Mouse (Mus musculus): Measurements from ENCODE around the gene Sox5. TPM values are rescaled to one million over a fixed set of nuclear protein-coding genes. Genes with fewer than 3 reads are reported as not detected.
"Not testable (repeated sequence)": the region's sequence is repeated elsewhere in the genome, so short reads cannot be mapped to it uniquely, and the experiment has no call there.

Gene Sox5
- polyA plus RNA-seq, 1 experiment from 2014 or later = 198 TPM

GRCm38 (mm10) chr6:144298641-144299502, 482.9 kb downstream of the Sox5 start:
- 86% methylated on average over 23 of the region's 23 CpGs for WGBS

DNA sequence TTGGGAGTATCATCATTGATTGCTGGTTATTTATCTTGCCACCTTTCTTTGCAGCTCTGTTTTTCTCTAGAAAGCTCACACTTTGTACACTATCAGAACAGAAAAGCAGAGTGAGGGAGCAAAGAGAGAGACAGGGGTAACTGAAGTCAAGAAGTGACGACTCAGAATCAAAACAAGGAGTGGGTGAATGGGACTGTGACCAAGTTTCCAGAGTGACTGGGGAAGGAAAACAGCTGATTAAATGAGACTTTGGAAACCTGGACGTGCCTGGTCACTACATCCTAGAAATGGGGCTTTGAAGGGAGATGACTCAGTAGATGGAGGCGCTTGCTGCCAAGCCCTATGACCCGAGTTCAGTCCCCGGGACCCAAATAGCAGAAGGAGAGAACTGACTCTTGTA, 483.9 kb downstream of the Sox5 start:
- Histone ChIP-seq H3K4me1 (peaks cover 14% of the 10 kb centered on the region), H3K27me3 (no peaks in the 10 kb centered on the region), H3K4me3 (no peak overlapping the region), H3K27ac (no peak overlapping the region), H3K9me3 (replicated peaks) (peaks cover 9% of the 10 kb centered on the region; the same call in 1 of the 2 replicates), H3K9ac (no peak overlapping the region), H3K36me3 (ENCODE audit: poor library complexity, severe bottlenecking) (0 out of 2 replicates have a peak, but pooled peaks cover 3% of the 10 kb centered on the region), H3K4me2 (no peak overlapping the region)
- no peak for ATAC-seq
- 90% methylated on average over 5 of the region's 5 CpGs for WGBS

More at GRCm38 (mm10) chr6:144298641-144299502, 482.9 kb downstream of the Sox5 start:
- Histone ChIP-seq H3K4me1 (peaks cover 14% of the 10 kb centered on the region), H3K4me3 (no peak overlapping the region), H3K9me3 (replicated peaks) (peaks cover 9% of the 10 kb centered on the region; the same call in 1 of the 2 replicates), H3K4me2 (no peak overlapping the region), H3K27me3 (no peaks in the 10 kb centered on the region), H3K9ac (no peak overlapping the region), H3K36me3 (ENCODE audit: poor library complexity, severe bottlenecking) (0 out of 2 replicates have a peak, but pooled peaks cover 3% of the 10 kb centered on the region), H3K27ac (no peak overlapping the region)
- ATAC-seq = no peak

- H3K4me3 ChIP-seq = no peak overlapping the region
- no peak overlapping the region for H3K4me2 ChIP-seq
- no peak overlapping the region for H3K27ac ChIP-seq
- H3K36me3 ChIP-seq (ENCODE audit: poor library complexity, severe bottlenecking) = 0 out of 2 replicates have a peak, but pooled peaks cover 3% of the 10 kb centered on the region
- 90% methylated on average over 1 of the region's 1 CpGs for WGBS
- peaks cover 14% of the 10 kb centered on the region for H3K4me1 ChIP-seq
- 0 out of 2 replicates have a peak, but pooled peaks cover 5% of the 10 kb centered on the region for H3K9me3 ChIP-seq (replicated peaks)
- no peak overlapping the region for H3K9ac ChIP-seq
- no peak for ATAC-seq
- no peaks in the 10 kb centered on the region for H3K27me3 ChIP-seq
These were observed 484.6 kb downstream of the Sox5 start for GRCm38 (mm10) chr6:144297131-144297530.

DNA sequence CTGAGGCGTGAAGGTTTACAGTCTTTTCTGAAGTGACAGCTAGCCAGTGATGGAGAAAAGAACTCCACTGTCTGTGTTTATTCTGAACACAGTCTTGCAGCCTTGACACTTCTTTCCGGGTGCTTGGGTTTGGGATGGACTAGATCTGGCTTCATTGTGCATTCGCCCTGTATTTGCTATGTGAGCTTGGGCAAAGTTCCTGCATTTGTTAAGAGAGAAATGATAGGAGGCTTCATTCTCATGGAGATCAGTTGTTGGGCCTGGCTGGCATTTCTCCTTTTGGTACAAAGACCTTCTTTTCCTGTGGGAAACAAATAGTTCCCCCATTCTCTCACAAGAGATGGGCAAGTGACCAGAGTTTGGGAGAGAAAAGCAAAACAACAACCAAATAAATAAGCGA, 490.3 kb downstream of the Sox5 start:
- 0 out of 2 replicates have a peak, but pooled peaks cover 6% of the 10 kb centered on the region for H3K4me1 ChIP-seq
- no peaks in the 10 kb centered on the region for H3K27me3 ChIP-seq
- H3K4me2 ChIP-seq = no peak overlapping the region
- WGBS = 81% methylated on average over 4 of the region's 4 CpGs
- H3K27ac ChIP-seq = no peak overlapping the region
- no peak for ATAC-seq
- no peak overlapping the region for H3K4me3 ChIP-seq
- no peak overlapping the region for H3K9ac ChIP-seq
- 0 out of 2 replicates have a peak, but pooled peaks cover 5% of the 10 kb centered on the region for H3K9me3 ChIP-seq (replicated peaks)
- H3K36me3 ChIP-seq (ENCODE audit: poor library complexity, severe bottlenecking) = 0 out of 2 replicates have a peak, but pooled peaks cover 3% of the 10 kb centered on the region

GRCm38 (mm10) chr6:144286122-144286521, 495.7 kb downstream of the Sox5 start:
- Histone ChIP-seq H3K4me2 (no peak overlapping the region), H3K27me3 (no peaks in the 10 kb centered on the region), H3K4me3 (no peak overlapping the region), H3K36me3 (ENCODE audit: poor library complexity, severe bottlenecking) (no peaks in the 10 kb centered on the region), H3K9me3 (replicated peaks) (no peaks in the 10 kb centered on the region), H3K27ac (no peak overlapping the region), H3K4me1 (0 out of 2 replicates have a peak, but pooled peaks cover 6% of the 10 kb centered on the region), H3K9ac (no peak overlapping the region)
- ATAC-seq = peak; percentile 27; the same call in 1 of the 2 replicates
- 78% methylated on average over 4 of the region's 4 CpGs for WGBS

GRCm38 (mm10) chr6:144283191-144283590, 498.6 kb downstream of the Sox5 start:
- Histone ChIP-seq H3K36me3 (ENCODE audit: poor library complexity, severe bottlenecking) (no peaks in the 10 kb centered on the region), H3K27ac (no peak overlapping the region), H3K9ac (no peak overlapping the region), H3K4me2 (no peak overlapping the region), H3K4me1 (no peaks in the 10 kb centered on the region), H3K9me3 (replicated peaks) (no peaks in the 10 kb centered on the region), H3K27me3 (no peaks in the 10 kb centered on the region), H3K4me3 (no peak overlapping the region)
- ATAC-seq = no peak
- WGBS = 71% methylated on average over 7 of the region's 8 CpGs

- Histone ChIP-seq H3K27me3 (no peaks in the 10 kb centered on the region), H3K4me1 (no peaks in the 10 kb centered on the region), H3K4me2 (no peak overlapping the region), H3K27ac (no peak overlapping the region), H3K4me3 (no peak overlapping the region), H3K9me3 (replicated peaks) (no peaks in the 10 kb centered on the region), H3K9ac (no peak overlapping the region), H3K36me3 (ENCODE audit: poor library complexity, severe bottlenecking) (no peaks in the 10 kb centered on the region)
- WGBS = 74% methylated on average over 12 of the region's 12 CpGs
- ATAC-seq = no peak
These were observed 499.0 kb downstream of the Sox5 start for GRCm38 (mm10) chr6:144282756-144283155.

- WGBS = 96% methylated on average over 3 of the region's 3 CpGs
- no peaks in the 10 kb centered on the region for H3K4me1 ChIP-seq
These were observed 500.1 kb downstream of the Sox5 start for GRCm38 (mm10) chr6:144281661-144282060.

DNA sequence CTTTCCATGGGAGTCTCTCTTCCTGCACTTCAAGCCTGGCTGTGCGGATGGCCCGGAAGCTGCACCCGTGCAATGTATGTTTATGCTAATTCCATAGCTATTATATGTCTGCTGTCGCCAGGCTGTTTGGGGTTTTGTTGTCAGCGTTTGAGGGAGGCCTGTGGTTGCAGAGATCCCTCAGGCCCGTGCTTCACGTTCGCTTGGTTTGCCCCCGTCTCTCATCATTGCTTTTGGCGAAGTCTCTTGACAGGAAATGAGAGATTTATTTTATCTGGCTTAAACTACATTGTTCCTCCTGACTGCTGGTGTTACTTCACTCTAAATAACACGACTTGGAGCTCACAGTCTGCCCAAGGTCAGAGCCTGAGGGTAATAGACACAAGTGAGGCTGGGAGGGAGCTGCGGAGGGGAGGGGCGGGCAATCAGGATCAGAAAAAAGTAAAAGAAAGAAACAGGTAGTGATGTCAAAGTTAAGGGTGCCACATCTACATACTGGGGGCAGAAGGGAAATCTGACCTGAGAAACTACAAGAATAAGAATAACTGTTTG, 503.2 kb downstream of the Sox5 start:
- Histone ChIP-seq H3K27me3 (no peaks in the 10 kb centered on the region), H3K4me3 (no peak overlapping the region), H3K4me2 (no peak overlapping the region), H3K9me3 (replicated peaks) (no peaks in the 10 kb centered on the region), H3K4me1 (peaks cover 2% of the 10 kb centered on the region), H3K9ac (no peak overlapping the region), H3K36me3 (ENCODE audit: poor library complexity, severe bottlenecking) (no peaks in the 10 kb centered on the region), H3K27ac (no peak overlapping the region)
- no peak for ATAC-seq
- 80% methylated on average over 13 of the region's 13 CpGs for WGBS

More at GRCm38 (mm10) chr6:144281661-144282060, 500.1 kb downstream of the Sox5 start:
- no peak overlapping the region for H3K27ac ChIP-seq
- H3K36me3 ChIP-seq (ENCODE audit: poor library complexity, severe bottlenecking) = no peaks in the 10 kb centered on the region
- H3K27me3 ChIP-seq = no peaks in the 10 kb centered on the region
- no peak for ATAC-seq
- H3K9me3 ChIP-seq (replicated peaks) = no peaks in the 10 kb centered on the region
- H3K4me3 ChIP-seq = no peak overlapping the region
- no peak overlapping the region for H3K9ac ChIP-seq
- no peak overlapping the region for H3K4me2 ChIP-seq

DNA sequence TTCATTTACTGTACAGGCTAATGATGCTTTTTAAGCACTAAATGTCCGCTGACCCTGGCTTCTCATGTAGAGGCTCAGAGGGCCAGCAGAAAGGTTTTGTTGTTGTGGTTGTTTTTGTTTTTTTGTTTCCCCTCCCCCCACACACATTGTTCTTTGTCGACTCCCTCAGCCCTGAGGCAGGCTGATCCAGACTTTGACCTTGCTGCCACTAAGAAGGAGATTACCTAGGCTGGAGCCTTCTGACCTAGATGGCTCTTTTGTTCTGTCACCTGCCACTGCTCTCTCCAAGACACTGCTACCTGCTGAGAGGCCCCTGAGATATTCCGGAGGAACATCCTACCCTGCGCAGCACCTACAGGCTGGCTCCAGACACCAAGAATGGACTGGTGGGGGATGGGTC, 508.4 kb downstream of the Sox5 start:
- WGBS = 12% methylated on average over 4 of the region's 4 CpGs
- H3K9me3 ChIP-seq (replicated peaks); H3K4me1 ChIP-seq; H3K9ac ChIP-seq; H3K4me2 ChIP-seq; H3K27ac ChIP-seq; H3K4me3 ChIP-seq; H3K27me3 ChIP-seq; H3K36me3 ChIP-seq (ENCODE audit: poor library complexity, severe bottlenecking); ATAC-seq: not testable (repeated sequence)

DNA sequence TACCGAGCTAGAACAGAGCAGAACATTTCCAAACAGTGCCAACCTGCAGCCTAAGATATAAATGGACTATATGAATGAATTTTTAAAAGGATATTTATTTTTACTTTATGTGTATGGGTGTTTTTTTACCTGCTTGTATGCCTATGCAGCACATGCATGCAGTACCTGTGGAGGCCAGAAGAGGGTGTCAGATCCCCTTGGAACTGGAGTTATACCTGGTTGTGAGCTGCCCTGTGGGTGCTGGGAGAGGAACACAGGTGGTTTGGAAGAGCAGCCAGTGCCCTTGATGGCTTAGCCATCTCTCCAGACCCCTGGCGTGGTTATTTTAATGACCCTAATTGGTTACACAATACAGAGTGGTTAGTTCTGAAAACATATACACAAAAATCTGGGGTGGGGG, 510.5 kb downstream of the Sox5 start:
- Histone ChIP-seq H3K4me2 (no peak overlapping the region), H3K9me3 (replicated peaks) (no peaks in the 10 kb centered on the region), H3K4me3 (no peak overlapping the region), H3K9ac (no peak overlapping the region), H3K27me3 (no peaks in the 10 kb centered on the region), H3K27ac (no peak overlapping the region), H3K36me3 (ENCODE audit: poor library complexity, severe bottlenecking) (no peaks in the 10 kb centered on the region), H3K4me1 (peaks cover 8% of the 10 kb centered on the region)
- no peak for ATAC-seq
- 92% methylated on average over 2 of the region's 2 CpGs for WGBS

- 86% methylated on average over 3 of the region's 3 CpGs for WGBS
- no peak for ATAC-seq
- no peaks in the 10 kb centered on the region for H3K27me3 ChIP-seq
- H3K9me3 ChIP-seq (replicated peaks) = no peaks in the 10 kb centered on the region
- H3K36me3 ChIP-seq (ENCODE audit: poor library complexity, severe bottlenecking) = no peaks in the 10 kb centered on the region
- H3K4me1 ChIP-seq = peaks cover 8% of the 10 kb centered on the region
- H3K4me3 ChIP-seq = no peak overlapping the region
- no peak overlapping the region for H3K4me2 ChIP-seq
- H3K9ac ChIP-seq = no peak overlapping the region
- H3K27ac ChIP-seq = no peak overlapping the region
These were observed 511.5 kb downstream of the Sox5 start for GRCm38 (mm10) chr6:144270306-144270705.

All from forebrain, embryonic 13.5 days (tissue).